Mouse (Mus musculus) lung, postnatal 25 days (tissue): ENCODE measurements at regions not wholly inside any gene's neighbourhood (a gene's known extent, or its start where the extent isn't known, plus 50 kb on each side); places are given as distances from the start of the nearest gene placed in this dataset.
"Not testable (repeated sequence)": the region's sequence is repeated elsewhere in the genome, so short reads cannot be mapped to it uniquely, and the experiment has no call there.

Source experiments
- DNase-seq: peaks from one replicate; pipeline ENCODE4 v3.0.0; 2022; ENCODE audit warnings: low spot score

DNA sequence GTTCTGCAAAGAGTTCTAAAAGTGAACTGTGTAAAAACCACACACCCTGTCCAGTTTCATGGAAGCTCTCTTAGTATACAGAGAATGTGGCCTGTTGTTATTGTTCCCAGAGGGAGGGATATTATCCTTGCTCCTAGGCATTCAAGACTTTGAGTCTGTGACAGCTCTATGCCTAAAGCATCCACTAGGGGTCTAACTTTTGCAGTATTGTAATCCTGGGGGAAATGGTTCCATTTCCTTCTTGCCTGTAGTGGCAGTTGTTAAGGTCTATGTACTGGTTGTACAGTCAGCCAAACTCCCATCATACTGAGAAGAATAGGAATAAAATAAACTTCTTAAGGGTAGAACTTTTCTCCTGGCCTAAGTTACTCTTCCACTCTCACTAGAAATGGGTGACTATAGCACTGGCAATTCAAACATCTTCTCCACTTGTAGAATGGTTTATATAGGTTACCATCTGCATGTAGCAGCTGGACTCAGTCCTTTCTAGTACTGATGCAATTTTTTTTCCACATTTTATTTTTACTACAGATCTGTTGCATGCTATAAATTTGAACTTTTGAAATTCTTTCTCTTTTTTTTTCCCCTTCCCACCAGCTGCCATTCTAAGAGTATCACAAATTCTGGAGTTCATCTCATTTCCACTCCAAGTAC lies 51.4 kb upstream of the Dpt start:
- peak; percentile 43 for DNase-seq

DNA sequence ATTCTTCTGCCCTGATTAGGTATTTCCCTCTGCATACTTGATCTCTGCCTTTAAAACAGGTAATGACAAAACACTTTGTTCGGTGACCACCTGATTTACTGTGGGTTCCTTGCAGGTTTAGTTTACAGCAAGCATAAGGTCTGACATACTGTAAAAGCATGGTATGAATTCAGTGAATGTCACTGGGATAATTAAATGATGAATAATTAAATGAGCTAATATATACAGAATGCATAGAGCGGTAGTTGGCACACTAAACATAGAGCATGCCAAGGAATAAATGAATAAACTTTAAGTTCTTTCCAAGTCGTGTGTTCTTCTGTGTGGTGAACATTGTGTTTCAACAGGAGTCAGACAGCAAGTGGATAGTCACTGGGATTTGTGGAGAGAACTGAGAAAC lies 51.9 kb upstream of the Dpt start:
- DNase-seq, result no peak

DNA sequence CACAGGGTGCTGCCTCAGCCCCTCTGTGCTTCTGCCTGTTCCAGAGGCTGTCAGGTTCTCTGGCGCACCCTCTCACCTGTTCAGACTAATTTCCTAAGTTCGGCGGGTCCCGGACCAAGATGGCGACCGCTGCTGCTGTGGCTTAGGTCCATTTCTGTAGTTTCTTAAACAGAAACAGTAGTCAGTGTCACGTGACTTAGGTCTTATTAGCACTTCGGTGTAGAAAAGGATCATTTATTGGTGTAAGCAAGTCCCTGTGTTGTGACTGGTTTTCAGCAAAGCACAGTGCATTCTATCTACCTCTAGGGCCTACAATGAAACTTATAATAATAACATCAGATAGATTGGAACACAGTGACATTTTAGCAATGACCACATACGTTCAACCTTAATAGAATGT lies 53.5 kb upstream of the Dpt start:
- DNase-seq, result not testable (repeated sequence)

DNA sequence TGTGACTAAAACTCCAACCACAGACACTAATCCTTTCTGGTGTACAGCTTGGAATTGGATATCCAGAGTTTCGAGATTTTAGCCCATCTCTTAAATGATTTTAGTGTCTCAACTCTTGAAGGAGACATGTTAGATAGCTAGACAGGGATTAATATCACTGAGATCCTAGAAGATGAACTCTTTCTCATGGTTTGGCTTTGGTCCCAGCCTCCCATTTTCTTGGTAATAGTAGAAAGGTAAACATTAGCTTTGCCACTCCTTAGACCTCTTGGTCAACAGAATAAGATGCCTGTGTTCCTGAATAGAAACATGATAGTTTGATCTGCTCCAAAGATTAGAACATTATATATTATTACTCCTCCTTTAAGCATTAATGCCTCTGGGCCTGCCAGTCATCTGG lies 60.8 kb upstream of the Dpt start:
- no peak for DNase-seq

DNA sequence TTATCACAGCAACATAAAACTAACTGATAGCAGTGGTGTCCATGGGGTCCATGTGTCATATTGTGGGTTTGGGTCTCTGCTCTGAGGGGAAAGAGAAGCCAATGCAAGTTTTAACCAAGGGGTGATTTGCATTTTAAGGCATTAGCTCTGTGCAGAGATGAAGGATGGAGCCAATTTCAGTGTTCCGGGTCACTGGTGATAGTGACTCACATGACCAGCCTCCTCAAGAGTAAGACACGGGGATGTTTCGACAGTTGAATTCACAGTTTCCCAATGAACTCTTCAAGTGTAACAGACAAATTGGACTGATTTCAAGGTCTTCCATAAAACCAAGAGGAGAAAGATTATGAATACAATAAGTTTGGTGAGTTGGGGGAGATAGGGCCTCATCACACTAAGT lies 62.7 kb upstream of the Dpt start:
- no peak for DNase-seq

DNA sequence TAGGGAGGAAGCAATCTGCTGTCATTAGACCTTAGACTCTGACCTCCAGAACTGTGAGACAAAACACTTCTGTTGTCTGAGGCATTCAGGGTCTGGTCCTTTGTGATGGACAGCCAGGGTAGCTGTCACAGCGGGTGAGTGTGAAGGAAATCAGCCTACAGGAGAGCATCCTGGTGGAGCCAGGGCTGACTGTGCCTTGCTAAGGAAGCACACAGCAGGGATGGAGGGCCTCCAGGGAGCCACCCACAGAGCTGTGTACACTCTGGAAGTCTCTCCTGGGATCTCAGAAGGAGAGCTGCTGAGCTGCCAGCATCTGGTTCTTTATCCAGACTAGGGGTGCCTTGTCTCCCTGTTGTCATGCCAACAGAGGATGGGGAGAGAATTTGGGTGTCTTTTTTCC lies 74.4 kb upstream of the Dpt start:
- no peak for DNase-seq

DNA sequence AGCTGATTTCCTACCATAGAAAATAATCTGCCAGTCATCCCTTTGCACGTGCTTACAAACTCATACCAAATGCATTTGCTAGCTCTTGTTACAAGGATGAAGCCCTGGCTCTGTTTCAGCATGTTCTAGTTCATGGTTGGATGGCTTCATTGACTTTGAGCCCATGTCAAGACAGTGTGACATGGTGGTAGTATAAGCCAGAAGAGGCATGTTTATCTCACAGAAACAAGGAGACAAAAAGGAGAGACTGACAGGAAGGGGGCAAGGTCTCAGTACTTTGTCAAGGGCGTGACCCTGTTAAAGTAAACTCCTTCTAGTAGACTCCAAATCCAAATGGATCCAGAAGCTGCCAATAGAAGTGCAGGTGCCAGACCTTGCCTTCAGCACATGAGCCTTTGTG lies 81.5 kb upstream of the Dpt start:
- DNase-seq, result no peak

DNA sequence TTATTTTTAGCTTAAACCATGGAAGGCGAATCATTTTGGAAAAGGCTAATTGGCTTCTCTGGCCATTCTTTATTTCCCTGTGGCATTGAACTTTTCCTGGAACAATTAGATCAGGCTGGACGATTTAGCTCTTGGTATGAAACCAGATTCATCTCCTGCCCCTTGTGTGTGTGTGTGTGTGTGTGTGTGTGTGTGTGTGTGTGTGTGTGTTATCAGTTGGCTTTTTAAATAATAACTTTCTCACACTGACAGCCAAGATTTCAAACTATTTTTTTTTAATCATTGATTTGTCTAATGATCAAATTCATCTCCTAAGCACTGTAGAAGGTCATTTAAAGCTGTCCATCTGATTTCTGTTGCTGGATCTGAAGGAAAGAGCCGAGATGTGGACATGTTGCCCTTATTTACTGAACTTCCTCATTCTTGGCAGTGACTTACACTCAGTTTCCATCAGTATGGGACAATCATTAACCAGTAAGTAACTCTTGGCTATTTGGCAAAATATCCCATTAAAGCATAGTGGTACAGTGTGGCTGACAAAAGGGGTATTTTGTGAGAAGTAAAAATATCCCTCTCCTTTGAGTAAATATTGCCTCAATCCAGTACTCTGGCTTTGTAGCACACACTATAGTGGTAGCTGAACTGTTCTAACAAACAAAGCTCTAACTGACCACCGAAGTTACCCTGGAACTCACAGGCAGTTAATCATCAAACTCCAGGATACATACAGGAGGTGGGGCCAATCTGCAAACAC lies 82.5 kb upstream of the Dpt start:
- DNase-seq, result peak; percentile 62

DNA sequence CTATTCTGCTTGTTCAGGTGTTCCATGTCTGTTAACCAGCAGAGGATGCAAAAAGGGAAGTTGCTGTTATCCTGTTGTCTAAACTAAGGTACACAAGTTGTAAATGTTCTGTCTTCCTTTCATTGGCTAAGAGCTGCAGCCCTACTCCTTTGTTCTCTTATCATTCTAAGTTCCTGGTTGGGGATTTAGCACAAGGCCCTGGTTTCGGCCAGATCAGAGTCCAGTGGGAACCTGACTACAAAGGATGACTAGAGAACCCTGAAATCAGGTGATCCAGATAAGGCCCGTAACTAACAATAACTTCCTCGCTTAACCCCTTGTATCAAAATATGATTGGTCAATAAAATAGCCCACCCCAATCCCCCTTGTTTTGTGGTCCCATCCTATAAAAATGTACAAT lies 83.9 kb upstream of the Dpt start:
- no peak for DNase-seq

DNA sequence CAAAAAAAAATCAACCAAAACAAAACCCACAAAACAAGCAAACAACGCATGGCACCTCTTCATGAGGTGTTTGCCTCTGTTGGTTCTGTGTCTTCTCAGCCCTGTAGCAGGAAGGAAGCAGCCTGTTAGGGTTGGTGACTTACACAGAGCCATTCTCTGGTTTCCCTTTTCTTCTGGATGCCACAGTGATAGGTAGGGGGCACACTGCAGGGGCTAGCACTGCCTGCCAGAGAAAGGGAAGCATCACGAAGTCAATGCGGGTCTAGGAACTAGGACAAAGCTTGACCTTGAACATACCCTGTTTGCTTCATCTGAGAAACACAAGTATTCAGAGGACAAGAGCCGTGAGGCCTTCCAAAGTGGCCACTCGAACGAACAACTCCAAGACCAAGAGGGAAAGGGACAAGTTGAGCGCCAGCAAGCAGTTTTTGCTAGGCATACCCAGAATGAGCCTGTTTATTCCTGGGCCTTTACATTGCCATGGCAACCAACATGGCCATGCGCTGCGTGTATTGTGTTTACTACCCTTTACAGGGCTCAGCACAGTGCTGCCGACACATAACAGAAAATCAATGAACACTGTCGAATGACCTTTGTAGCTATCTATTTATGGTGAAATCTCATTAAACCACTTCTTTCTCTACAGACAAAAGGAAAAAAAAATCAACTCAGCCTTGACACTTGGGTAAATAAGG lies 91.9 kb upstream of the Dpt start:
- DNase-seq, result peak; percentile 67

DNA sequence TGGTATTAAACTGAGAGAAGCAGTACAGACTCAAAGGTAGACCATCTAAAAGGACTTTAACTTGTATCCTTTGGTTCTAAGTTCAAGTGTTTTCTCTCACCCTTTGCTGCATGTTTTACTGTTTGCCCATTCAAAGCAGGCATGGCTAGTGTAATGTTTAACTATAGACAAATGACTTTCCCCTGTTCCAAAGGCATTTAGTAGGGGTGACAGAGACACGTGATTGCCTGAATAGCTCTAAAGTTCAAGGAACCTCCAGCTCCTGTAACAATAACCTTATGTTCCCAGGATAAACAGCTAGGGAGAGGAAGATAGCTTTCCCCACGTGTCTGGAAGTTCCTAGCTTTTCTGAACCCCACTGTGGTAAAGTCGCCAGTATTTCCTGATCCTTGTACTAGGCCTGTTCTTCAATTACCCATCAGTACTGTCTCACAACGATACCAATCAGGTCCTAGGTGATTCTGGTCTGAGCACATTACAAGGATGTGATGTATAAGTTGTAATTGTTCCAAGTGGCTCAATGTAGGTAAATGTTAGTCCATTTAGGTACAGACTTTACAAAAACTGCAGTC lies 92.8 kb upstream of the Dpt start:
- no peak for DNase-seq

DNA sequence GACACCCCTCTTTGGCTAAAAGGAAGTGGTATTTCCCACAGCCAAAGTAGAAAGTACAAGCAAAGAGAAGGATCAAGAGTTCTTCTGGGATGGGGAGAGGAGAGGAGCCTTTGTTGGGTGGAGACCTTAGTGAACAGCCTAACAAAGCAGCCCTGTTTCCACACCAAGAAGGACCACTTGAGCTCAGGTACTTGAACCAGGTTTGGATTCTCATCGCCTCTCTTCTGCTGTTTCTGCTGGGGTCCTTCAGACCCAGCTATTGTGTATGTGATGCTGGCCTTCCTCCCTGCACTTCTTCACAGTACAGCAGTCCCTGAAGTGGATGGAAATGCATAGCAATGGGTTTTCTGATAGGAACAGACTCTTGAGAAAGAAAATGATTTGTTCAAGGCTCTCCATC lies 106.4 kb upstream of the Dpt start:
- DNase-seq, result no peak

DNA sequence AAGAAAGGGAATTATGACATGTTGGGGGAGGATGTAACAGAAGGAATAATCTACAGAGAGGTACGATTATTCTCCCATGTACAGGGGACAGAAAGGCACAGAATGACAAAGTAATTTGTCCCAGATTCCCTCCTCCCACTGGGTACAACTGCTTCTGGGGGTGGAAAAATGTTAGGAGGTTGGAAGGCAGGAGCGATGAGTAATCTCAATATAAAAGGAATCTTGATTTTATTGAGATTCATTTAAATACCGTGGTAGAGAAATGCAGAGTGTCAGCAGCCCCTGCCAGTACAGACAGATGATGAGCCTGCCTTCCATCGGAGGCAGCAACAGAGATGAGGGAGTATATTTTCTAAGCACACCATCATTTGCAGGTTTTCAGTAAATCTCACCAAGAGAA lies 107.1 kb upstream of the Dpt start:
- DNase-seq, result no peak

DNA sequence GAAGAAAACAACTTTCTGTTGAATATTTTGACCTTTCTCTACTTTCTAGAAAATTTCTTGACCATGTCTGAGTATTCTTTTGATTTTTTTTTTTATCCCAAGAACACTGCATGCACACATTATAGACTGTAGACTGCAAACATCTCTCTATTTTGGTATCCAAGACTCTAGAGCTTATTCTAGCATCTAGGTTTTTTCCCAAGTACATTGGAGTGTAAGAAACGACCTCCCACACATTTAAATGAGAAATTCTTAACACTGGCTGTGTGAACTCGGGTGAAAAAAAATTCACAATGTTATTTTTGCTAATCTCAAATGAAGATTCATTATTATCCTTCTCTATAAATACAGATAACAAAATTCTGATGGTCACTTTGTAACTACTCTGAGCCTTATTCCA lies 112.0 kb upstream of the Dpt start:
- DNase-seq, result no peak

DNA sequence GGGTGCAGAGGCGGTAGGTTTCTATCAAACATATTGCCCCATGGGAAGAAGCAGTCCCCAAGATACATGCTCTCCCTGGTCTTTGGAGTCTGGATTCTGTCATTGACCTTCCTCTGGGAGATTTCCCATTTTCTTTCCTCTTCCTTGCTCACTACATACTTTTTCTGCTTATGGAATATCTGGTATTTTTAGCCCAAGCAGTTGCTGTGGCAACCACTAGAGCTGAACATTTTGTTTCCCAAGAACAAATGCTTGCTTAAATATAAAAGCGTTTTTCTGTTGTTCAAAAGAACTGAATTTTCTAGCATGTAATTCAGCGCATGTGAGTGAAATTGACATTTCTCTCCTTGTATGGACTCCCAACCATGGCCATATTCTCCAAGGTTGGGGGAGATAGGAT lies 112.7 kb upstream of the Dpt start:
- DNase-seq, result no peak

DNA sequence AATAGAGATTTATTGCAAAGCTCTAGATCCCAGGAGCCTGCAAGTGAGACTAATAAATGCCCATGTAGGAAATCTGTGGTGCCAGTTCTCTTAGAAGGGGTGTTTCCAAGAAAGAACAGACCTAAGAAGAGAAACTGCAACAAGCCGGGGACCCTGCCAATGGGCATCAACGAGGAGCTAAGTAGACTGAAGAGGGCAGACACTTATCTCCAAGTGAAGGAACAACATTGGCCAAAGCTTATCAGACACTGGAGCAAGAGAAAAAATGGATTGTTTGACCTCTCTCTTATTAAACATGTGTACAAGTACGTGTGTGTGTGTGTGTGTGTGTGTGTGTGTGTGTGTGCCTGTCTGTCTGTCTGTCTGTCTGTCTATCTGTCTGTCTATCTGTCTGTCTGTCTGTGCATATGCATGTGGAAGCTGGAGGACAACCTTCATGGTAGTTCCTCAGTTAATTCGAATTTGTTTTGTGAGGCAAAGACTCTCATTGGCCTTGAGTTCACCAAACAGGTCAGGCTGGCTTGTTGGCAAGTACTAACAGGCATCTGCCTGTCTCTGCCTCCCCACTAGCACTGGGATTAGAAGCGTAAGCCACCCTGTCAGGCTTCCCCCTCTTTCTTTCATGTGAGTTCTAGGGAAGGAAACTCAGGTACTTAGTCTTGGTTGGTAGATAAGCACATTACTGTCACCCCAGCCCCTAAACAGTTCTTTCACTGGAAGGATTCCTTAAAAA lies 113.4 kb upstream of the Dpt start:
- peak; percentile 23 for DNase-seq

DNA sequence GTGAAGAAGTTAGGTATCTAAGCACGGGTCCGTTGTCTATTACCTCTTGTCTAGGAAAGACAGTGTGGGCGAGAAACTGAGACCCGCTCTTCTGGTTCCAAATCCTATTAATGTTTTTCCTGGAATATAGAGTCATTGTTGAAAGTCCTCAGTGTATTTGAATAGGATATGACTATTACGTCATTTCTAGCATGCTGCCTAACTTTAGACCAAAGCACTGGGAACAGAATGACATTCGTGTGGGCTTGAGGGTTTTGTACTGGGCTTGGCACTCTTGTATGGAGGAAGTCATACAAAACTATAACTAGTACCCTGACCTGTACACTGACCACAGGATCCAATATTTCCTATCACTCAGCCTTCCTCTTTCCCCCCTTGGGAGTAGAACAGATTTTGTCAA lies 114.0 kb upstream of the Dpt start:
- peak; percentile 14 for DNase-seq

DNA sequence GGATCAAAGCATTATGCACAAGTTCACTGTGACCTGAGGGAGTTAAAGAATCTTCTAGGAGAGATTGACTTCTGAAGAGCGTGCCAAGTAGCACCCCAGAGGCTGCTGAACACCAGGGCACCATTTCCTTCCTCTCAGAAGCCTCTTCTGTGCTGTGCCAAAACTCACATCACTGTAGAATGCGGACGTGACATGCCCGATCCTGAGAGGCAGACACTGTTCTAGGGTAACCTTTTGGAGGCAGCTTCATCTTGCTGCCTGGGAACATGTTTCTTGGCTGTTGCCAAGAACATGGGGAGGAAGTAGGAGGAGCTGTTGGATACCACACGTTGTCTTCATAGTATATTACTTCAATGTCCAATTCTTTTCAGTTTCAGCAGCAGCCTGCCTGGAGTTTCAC lies 114.9 kb upstream of the Dpt start:
- peak; percentile 48 for DNase-seq

DNA sequence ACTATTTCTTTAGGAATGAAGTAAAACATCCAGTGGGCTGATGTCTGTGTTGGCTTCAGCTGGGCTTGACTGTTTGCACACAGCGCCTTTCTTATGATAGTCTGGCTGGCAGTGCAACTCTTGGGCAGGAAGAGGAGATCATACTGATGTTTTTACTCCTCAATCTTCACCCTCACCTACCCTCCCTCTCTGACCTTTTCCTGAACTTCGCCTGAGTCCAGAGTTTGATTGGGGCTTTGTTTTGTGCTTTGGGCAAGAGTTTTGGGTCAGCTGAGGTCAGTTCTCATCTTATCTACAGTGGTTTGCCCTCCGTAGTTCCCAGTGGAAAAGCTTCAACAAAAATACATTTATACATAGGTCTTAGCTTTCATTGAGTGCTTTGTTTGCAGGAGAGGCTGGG lies 118.1 kb upstream of the Dpt start:
- DNase-seq, result peak; percentile 32

DNA sequence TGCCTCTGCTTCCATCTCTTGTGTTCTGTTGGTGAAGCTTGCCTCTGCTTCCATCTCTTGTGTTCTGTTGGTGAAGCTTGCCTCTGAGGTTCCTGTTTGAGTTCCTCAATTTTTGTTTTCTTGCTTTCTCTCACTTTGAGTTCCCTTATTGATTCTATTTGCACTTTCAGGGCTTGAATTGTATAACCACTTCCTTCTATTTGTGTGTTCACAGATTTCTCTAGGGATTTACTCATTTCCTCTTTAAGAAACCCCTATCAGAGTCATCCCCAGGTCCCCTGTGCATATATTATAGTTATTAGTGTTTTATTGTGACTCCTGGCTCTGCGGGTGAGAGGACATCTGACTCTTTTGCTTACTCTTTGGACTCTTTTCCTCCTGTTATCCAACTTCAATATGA lies 144.2 kb upstream of the Dpt start:
- no peak for DNase-seq

DNA sequence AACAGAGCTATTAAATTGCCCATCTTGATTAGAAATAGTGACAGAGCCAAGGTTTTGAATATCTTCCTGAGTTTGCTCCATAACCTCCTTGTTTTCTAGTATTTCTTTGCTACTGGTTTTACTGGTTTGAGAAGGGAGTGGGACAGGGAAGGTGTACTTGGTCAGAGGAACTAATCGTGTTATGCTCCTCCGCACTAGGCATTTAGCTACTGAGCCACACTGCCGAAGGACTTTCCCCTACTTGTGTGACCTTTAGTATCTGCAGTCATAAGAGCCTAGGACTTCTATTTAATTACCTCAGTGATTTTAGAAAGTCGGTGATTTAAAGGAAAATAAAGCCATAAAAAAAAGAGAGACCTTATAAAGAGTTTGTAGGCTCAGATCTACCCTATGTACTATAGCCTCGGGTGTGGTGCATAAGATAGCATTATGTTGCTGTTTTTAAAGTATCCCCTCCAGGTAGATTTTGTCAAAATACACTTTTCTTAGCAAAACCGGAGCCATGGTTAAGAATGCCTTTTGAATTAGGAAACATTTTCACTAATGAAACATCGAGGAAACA lies 158.5 kb upstream of the Dpt start:
- no peak for DNase-seq

DNA sequence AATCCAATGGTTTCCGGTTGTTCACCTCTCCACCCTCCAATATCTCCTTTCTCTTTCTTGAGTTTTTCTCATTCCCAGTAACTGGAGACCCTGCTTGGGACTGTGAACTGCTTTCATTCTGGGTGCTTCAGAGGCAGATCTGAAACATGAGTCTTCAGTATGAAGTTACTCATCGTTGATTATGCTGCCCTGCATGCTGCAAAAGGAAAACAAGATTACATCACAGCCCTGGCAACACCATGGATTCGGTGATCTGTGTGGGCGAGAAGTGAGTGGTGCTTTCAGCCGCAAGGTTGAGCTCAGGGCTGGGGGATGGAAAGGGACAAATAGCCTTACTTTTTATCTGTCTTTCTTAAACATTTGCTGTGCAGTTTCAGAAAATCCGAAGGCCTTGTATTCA lies 164.8 kb upstream of the Dpt start:
- peak; percentile 9 for DNase-seq
